Mouse (Mus musculus): ENCODE measurements around the gene Sox14. TPM values are rescaled to one million over a fixed set of nuclear protein-coding genes. Genes with fewer than 3 reads are reported as not detected.

Gene Sox14
- total RNA-seq, 2 experiments from 2014 or later, result not detected

DNA sequence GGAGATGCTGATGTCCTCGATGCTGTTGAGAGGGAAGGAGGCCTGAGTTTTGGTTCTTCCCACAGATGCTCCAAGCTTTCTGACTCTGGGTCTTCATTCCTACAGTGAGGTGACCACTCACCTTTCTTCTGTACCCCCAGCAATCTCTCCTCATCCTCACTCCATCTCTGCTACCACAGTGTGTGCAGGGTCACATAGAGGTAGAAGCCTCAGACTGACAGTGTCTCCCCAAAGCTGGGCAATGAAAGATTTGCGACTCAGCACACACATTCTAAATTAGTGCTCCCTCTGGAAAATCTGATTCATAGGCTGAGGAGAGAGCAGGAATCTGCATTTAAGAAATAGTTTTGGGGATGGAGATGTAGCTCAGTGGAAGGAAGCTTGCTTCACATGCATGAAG, 21.5 kb downstream of the Sox14 start:
- intact Hi-C loops (cut with DNase I), result no loop called here
- DNase-seq (ENCODE audit: low spot score in 2 of 2), result no peak

DNA sequence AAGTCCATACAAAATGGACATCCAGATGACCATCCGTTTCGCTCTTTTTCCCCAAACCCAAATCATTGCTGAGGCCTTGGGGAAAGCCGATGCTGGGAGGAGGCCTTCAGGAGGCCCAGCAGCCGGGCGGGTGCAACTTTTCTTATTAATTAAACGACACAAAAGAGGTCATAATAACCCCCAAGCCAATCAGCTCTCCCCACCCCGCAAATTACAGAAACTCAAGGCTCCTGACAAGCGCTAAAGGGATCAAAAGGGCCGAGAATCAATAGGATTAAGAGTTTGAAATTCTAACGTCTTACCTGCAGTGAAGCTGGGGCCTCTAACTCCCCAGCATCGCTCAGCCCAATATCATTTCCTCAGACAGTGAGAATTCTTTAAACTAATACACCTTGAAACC, 22.6 kb downstream of the Sox14 start:
- DNase-seq (ENCODE audit: low spot score in 2 of 2), result no peak
- intact Hi-C loops (cut with DNase I), result no loop called here

- no peak for DNase-seq (ENCODE audit: low spot score in 2 of 2)
- intact Hi-C loops (cut with DNase I), result no loop called here
Observed at GRCm38 (mm10) chr9:99850354-99850753, 25.6 kb downstream of the Sox14 start.

DNA sequence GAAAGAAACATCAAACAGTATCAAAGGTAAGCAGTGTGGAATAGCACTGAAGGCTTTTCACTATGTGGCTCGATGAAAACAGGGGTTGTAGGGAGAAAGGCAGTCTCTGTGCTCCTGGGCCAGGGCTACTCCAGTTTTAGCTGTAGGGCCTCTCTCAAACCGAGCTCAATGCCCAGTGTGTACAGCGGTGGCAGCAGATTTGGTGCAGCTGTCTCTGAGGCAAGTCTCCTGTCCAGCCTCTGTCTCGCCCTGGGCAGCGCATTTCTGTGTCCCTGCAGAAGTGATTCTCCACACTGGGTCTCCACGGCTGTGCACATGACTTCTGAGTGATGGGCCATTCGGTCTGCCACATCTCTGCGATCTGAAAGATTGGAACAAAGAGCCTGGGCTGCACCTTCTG, 27.6 kb downstream of the Sox14 start:
- no peak for DNase-seq (ENCODE audit: low spot score in 2 of 2)
- intact Hi-C loops (cut with DNase I), result loop anchor here (5.0 to 10.0 kb wide), 3 partner anchors 81 to 456 kb away; no protein-coding TSS in a partner anchor

DNA sequence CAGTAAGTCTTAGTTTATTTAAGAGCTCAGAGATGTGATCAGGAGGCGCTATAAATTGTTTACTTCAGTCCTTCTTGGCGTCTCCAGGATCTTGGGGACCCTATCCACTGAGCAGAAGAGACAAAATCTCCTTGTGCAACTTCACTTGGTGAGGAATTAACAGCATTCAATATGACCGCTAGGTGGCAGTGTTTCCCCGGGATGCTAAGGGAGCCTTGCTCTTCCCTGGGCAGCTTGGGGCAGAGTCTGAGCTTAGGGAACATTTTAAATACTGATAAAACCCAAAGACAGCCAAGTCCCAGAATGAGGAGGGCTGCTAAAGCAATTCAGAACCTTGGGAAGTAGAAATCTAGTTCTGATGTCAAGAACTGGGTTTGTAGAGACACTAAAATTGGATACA, 29.1 kb downstream of the Sox14 start:
- DNase-seq (ENCODE audit: low spot score in 2 of 2), result peak; percentile 73 to 88
- intact Hi-C loops (cut with DNase I), result loop anchor here (2.0 to 10.0 kb wide), 5 partner anchors 80 to 600 kb away; no protein-coding TSS in a partner anchor

- intact Hi-C loops (cut with DNase I), result no loop called here
- DNase-seq (ENCODE audit: low spot score in 2 of 2), result no peak
Observed at GRCm38 (mm10) chr9:99839367-99839766, 36.6 kb downstream of the Sox14 start.

- intact Hi-C loops (cut with DNase I), result no loop called here
- no peak for DNase-seq (ENCODE audit: low spot score in 2 of 2)
Observed at GRCm38 (mm10) chr9:99838877-99839276, 37.1 kb downstream of the Sox14 start.

GRCm38 (mm10) chr9:99836707-99837106, 39.3 kb downstream of the Sox14 start:
- intact Hi-C loops (cut with DNase I), result no loop called here

GRCm38 (mm10) chr9:99835624-99836430, 40.1 kb downstream of the Sox14 start:
- DNase-seq (ENCODE audit: low spot score in 2 of 2), result peak; percentile 3 to 8
- intact Hi-C loops (cut with DNase I), result no loop called here

More at GRCm38 (mm10) chr9:99836707-99837106, 39.3 kb downstream of the Sox14 start:
- DNase-seq (ENCODE audit: low spot score in 2 of 2), result peak; percentile 39 to 56

Other genes starting within 250 kb of the Sox14 start
- gene Dzip1l, start 246.7 kb downstream of the Sox14 start, total RNA-seq (2021), result 10 to 100 TPM; 23.8 to 32.3 TPM
- not detected for gene Cldn18, start 158.9 kb downstream of the Sox14 start, total RNA-seq (2021)

Data from left cerebral cortex, postnatal 14 days (tissue).